Mouse (Mus musculus): ENCODE results near the gene Gm28048. TPM values are rescaled to one million over a fixed set of nuclear protein-coding genes. Genes with fewer than 3 reads are reported as not detected.
A peak's percentile ranks its signal among the peaks of the same experiment; 100 is the strongest.

Gene Gm28048
- polyA plus RNA-seq, 1 experiment, result 0.05 TPM

DNA sequence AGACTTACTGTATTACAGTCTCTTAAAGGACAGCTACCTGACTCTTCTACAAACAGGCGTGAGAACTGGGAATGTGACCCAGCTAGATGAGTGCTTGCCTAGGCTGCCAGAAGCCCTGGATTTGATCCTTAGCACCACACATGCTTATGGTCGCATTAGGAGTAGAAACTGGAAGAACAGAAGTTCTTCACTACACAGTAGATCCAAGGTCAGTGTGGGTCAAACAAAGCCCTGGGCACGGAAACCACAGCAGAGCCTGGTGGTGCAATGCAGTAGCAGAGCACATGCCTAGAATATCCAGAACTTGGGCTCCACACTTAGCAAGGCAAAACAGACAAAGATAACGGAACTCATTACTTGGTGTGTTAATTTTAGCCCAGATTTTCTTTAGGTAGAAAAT is 131.8 kb downstream of the Gm28048 start:
- Histone ChIP-seq H3K4me1 (ENCODE audit: control insufficient read depth, insufficient read depth, insufficient read length) (peaks cover 72% of the 10 kb centered on the region), H3K27me3 (ENCODE audit: control insufficient read depth, insufficient read depth, low read length) (no peaks in the 10 kb centered on the region), H3K4me3 (ENCODE audit: extremely low read depth, insufficient read depth, insufficient read length) (no peak overlapping the region), H3K27ac (ENCODE audit: insufficient read depth, low read length) (peak overlapping the region; percentile 49), H3K36me3 (ENCODE audit: control insufficient read depth, insufficient read depth, low read length) (no peaks in the 10 kb centered on the region)
- 33% methylated on average over 4 of the region's 4 CpGs for WGBS
- no peak for TF ChIP-seq POLR2A (IDR thresholded peaks at IDR 0.05; ENCODE audit: low read depth, low read length)
- DNase-seq (ENCODE audit: low read depth in 1 of 2, low spot score in 2 of 2), result no peak

DNA sequence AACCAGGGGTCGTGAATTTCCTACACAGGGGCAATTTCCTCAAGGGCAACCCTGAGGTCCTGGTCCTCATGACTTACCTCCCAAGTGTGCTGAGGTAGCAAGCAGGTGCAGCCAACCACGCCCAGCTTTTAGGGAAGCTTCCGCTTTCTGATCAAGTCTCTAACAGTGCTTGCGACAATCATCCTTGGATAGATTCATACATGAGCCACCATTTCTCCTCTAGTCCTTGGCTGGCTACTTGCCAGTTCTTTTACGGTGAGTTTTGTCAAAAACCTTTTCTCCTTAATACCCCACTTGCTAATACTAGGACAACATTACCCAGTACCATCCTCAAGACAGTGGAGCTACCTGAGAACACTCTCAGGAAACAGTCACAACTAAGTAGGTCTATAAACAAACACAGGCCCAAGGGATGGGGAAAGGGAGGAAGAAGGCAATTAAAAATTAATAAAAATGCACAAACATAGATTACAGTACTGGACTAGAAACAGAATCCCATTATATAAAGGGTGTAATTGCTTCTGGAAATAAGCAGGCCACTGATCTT is 133.2 kb downstream of the Gm28048 start:
- WGBS, result 17% methylated on average over 5 of the region's 5 CpGs
- Histone ChIP-seq H3K36me3 (ENCODE audit: control insufficient read depth, insufficient read depth, low read length) (no peaks in the 10 kb centered on the region), H3K4me3 (ENCODE audit: extremely low read depth, insufficient read depth, insufficient read length) (no peak overlapping the region), H3K27me3 (ENCODE audit: control insufficient read depth, insufficient read depth, low read length) (no peaks in the 10 kb centered on the region), H3K4me1 (ENCODE audit: control insufficient read depth, insufficient read depth, insufficient read length) (peaks cover 67% of the 10 kb centered on the region), H3K27ac (ENCODE audit: insufficient read depth, low read length) (peak overlapping the region; percentile 26)
- no peak for DNase-seq (ENCODE audit: low read depth in 1 of 2, low spot score in 2 of 2)
- no peak for TF ChIP-seq CTCF (IDR thresholded peaks at IDR 0.05; ENCODE audit: extremely low read depth, insufficient read depth, insufficient read length, insufficient replicate concordance)

DNA sequence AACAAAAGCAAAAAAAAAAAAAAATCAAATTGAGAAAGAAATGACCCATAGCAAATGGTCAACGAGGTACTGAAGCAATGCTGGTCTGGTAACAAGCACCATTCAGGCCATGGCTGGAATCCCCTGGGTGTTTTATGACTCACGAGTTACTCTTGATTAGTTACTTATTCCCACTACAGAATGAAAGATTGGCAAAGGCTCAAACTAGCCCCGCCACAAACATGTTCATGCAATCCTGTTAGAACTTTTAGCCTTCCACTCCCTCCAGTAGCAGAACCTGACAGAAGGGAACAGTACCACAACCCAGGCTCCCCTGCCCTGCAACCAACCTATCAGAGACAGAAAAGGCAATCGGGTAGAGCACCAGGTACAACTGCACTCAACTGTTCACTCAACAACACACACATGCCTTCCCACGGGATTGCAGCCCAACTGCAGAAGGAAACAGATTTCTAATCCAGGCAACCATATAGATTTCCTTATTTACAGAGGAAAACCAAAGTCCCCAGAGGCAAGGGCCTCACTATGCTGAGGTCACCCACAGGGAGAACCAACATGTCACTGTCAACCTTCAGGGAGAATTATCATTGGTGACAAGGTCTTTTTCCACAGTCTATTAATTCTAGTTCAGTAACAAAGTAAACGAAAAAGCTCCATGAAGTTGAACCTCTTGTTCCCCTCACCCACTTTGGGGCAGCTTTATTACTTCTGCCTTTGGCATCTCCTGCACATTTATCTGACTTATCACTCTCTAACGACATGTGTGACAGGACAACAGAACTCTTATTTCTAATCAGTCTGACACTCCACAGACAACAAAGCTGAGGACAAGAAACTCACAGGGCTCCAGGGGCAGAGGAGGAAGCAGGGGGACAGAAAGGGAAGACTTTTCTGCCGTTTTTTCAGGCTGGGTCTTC is 133.9 kb downstream of the Gm28048 start:
- H3K27me3 ChIP-seq (ENCODE audit: control insufficient read depth, insufficient read depth, low read length), result no peaks in the 10 kb centered on the region
- peaks cover 67% of the 10 kb centered on the region for H3K4me1 ChIP-seq (ENCODE audit: control insufficient read depth, insufficient read depth, insufficient read length)
- WGBS, result 14% methylated on average over 8 of the region's 8 CpGs
- no peaks in the 10 kb centered on the region for H3K36me3 ChIP-seq (ENCODE audit: control insufficient read depth, insufficient read depth, low read length)
- no peak for DNase-seq (ENCODE audit: low read depth in 1 of 2, low spot score in 2 of 2)
- peak overlapping the region; percentile 26 for H3K27ac ChIP-seq (ENCODE audit: insufficient read depth, low read length)
- no peak for TF ChIP-seq CTCF (IDR thresholded peaks at IDR 0.05; ENCODE audit: extremely low read depth, insufficient read depth, insufficient read length, insufficient replicate concordance)
- no peak for TF ChIP-seq POLR2A (IDR thresholded peaks at IDR 0.05; ENCODE audit: low read depth, low read length)
- no peak overlapping the region for H3K4me3 ChIP-seq (ENCODE audit: extremely low read depth, insufficient read depth, insufficient read length)

DNA sequence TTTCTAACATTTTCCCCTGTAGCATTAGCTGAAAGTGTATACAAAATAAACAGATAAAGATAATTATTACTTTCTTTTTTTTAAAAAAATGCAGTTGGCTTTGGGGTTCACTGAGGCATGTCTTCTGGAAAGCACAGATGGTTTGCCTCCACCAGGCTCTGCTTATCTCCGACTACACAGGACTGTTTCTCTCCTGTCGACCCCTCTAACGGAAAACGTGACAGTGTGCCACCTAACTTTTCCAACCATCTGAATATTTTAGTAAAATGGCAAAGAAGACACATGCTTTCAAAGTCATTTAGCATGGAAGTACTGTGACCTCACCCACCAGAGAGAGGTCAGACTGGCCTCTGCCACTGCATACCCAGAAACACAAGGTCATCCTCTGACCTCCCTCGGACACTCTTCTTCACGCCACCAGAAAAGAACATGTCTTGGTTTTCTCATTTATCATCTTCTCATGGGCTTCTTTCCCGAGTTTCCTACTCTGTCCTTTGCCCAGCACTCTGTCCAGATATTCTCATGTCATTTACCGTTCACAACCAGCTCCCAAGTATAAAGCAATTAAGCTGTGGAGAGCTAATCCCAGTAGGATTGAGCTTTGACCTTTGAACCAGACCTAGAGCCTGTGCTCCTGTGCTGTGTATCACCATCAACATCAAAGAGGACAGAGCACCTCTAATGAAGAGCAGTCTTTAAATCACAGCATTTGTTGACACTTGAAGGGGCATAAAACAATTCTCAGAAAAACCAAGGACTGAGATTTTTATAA is 134.7 kb downstream of the Gm28048 start:
- DNase-seq (ENCODE audit: low read depth in 1 of 2, low spot score in 2 of 2), result no peak
- TF ChIP-seq CTCF (IDR thresholded peaks at IDR 0.05; ENCODE audit: extremely low read depth, insufficient read depth, insufficient read length, insufficient replicate concordance) (no peak), POLR2A (IDR thresholded peaks at IDR 0.05; ENCODE audit: low read depth, low read length) (no peak)
- peak overlapping the region; percentile 24; the same call in 1 of the 2 replicates for H3K27ac ChIP-seq (ENCODE audit: insufficient read depth, low read length)
- H3K36me3 ChIP-seq (ENCODE audit: control insufficient read depth, insufficient read depth, low read length), result no peaks in the 10 kb centered on the region
- 34% methylated on average over 8 of the region's 8 CpGs for WGBS
- H3K4me3 ChIP-seq (ENCODE audit: extremely low read depth, insufficient read depth, insufficient read length), result no peak overlapping the region
- H3K27me3 ChIP-seq (ENCODE audit: control insufficient read depth, insufficient read depth, low read length), result no peaks in the 10 kb centered on the region
- peaks cover 64% of the 10 kb centered on the region for H3K4me1 ChIP-seq (ENCODE audit: control insufficient read depth, insufficient read depth, insufficient read length)

DNA sequence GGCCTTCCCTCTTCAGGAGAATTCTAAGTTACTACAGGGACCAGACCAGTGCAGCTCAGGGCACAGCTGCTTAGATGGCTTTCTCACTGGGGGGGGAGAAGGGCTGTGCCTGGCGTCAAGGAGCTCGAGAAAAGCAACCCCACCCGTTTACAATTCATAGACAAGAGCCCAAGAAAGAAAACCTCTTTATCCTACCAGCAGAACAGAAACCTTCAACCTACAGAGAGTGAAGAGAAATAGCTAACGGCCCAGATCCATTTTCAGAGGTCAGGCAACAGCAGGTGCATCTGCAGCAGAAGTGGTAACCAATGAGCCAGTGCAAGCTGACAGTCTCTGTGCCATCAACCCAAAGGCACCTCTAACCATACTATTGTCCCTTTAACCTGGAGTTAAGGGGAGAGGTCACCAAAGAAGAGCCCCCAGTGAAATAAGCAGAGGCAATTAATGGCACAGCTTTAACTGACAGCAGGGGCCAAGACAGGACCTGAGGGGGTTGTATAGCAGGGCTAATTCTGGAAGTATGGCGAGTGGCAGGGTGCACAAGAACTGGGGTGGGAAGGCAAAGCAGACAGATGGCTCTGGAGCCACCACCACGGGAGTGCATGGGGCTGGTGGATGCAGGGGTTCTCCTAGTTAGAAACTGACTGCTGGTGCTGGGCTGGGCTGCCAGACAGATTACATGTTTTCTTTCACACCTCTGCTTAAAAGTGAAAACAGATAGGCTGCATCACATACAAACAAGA is 135.6 kb downstream of the Gm28048 start:
- Histone ChIP-seq H3K4me3 (ENCODE audit: extremely low read depth, insufficient read depth, insufficient read length) (no peak overlapping the region), H3K4me1 (ENCODE audit: control insufficient read depth, insufficient read depth, insufficient read length) (peaks cover 64% of the 10 kb centered on the region)
- 10% methylated on average over 6 of the region's 6 CpGs for WGBS

More for the DNA sequence above, 135.6 kb downstream of the Gm28048 start:
- no peaks in the 10 kb centered on the region for H3K27me3 ChIP-seq (ENCODE audit: control insufficient read depth, insufficient read depth, low read length)
- peak overlapping the region; percentile 79 for H3K27ac ChIP-seq (ENCODE audit: insufficient read depth, low read length)
- no peak for DNase-seq (ENCODE audit: low read depth in 1 of 2, low spot score in 2 of 2)
- no peaks in the 10 kb centered on the region for H3K36me3 ChIP-seq (ENCODE audit: control insufficient read depth, insufficient read depth, low read length)
- TF ChIP-seq CTCF (IDR thresholded peaks at IDR 0.05; ENCODE audit: extremely low read depth, insufficient read depth, insufficient read length, insufficient replicate concordance) (no peak), POLR2A (IDR thresholded peaks at IDR 0.05; ENCODE audit: low read depth, low read length) (no peak)
